Mouse (Mus musculus): ENCODE data around the gene Nectin3.

Nectin3 gene

GRCm38 (mm10) chr16:46498421-46498789 is at the start of gene Nectin3:
Gene Nectin3 (minus strand): TSS chr16:46498525.
- DNase-seq (ENCODE audit: low read depth, low spot score) = no peak

- DNase-seq (ENCODE audit: low read depth, low spot score) = no peak
Observed at GRCm38 (mm10) chr16:46538092-46538491, 39.8 kb upstream of the Nectin3 start.

- no peak for DNase-seq (ENCODE audit: low read depth, low spot score)
Observed at GRCm38 (mm10) chr16:46532465-46533254, 34.3 kb upstream of the Nectin3 start.

GRCm38 (mm10) chr16:46531023-46531422 is 32.7 kb upstream of the Nectin3 start:
- DNase-seq (ENCODE audit: low read depth, low spot score) = no peak

GRCm38 (mm10) chr16:46520885-46521417 is 22.6 kb upstream of the Nectin3 start:
- no peak for DNase-seq (ENCODE audit: low read depth, low spot score)

- DNase-seq (ENCODE audit: low read depth, low spot score) = no peak
Observed at GRCm38 (mm10) chr16:46519606-46520005, 21.3 kb upstream of the Nectin3 start.

GRCm38 (mm10) chr16:46507944-46508333 is 9.6 kb upstream of the Nectin3 start:
- no peak for DNase-seq (ENCODE audit: low read depth, low spot score)

GRCm38 (mm10) chr16:46507260-46507943 is 9.1 kb upstream of the Nectin3 start:
- DNase-seq (ENCODE audit: low read depth, low spot score) = no peak

GRCm38 (mm10) chr16:46504006-46504405 is 5.7 kb upstream of the Nectin3 start:
- DNase-seq (ENCODE audit: low read depth, low spot score) = no peak

GRCm38 (mm10) chr16:46502311-46502710 is 4.0 kb upstream of the Nectin3 start:
- DNase-seq (ENCODE audit: low read depth, low spot score) = no peak

- DNase-seq (ENCODE audit: low read depth, low spot score) = no peak
Observed at GRCm38 (mm10) chr16:46500759-46501158, 2.4 kb upstream of the Nectin3 start.

GRCm38 (mm10) chr16:46497686-46498420 is 472 bp downstream of the Nectin3 start:
- peak; percentile 34 for DNase-seq (ENCODE audit: low read depth, low spot score)

- peak; percentile 96 for DNase-seq (ENCODE audit: low read depth, low spot score)
Observed at GRCm38 (mm10) chr16:46496889-46497685, 1.2 kb downstream of the Nectin3 start.

- peak; percentile 85 for DNase-seq (ENCODE audit: low read depth, low spot score)
Observed at GRCm38 (mm10) chr16:46496031-46496868, 2.1 kb downstream of the Nectin3 start.

- DNase-seq (ENCODE audit: low read depth, low spot score) = no peak
Observed at GRCm38 (mm10) chr16:46495201-46495600, 3.1 kb downstream of the Nectin3 start.

GRCm38 (mm10) chr16:46487436-46488097 is 10.8 kb downstream of the Nectin3 start:
- DNase-seq (ENCODE audit: low read depth, low spot score) = peak; percentile 59

GRCm38 (mm10) chr16:46477336-46477735 is 21.0 kb downstream of the Nectin3 start:
- no peak for DNase-seq (ENCODE audit: low read depth, low spot score)

- DNase-seq (ENCODE audit: low read depth, low spot score) = no peak
Observed at GRCm38 (mm10) chr16:46451421-46451820, 46.9 kb downstream of the Nectin3 start.

GRCm38 (mm10) chr16:46449013-46449412 is 49.3 kb downstream of the Nectin3 start:
- DNase-seq (ENCODE audit: low read depth, low spot score) = no peak

- DNase-seq (ENCODE audit: low read depth, low spot score) = no peak
Observed at GRCm38 (mm10) chr16:46431317-46431716, 67.0 kb downstream of the Nectin3 start.
